Mouse (Mus musculus): ENCODE results near the gene Asic1.

Asic1 gene

DNA sequence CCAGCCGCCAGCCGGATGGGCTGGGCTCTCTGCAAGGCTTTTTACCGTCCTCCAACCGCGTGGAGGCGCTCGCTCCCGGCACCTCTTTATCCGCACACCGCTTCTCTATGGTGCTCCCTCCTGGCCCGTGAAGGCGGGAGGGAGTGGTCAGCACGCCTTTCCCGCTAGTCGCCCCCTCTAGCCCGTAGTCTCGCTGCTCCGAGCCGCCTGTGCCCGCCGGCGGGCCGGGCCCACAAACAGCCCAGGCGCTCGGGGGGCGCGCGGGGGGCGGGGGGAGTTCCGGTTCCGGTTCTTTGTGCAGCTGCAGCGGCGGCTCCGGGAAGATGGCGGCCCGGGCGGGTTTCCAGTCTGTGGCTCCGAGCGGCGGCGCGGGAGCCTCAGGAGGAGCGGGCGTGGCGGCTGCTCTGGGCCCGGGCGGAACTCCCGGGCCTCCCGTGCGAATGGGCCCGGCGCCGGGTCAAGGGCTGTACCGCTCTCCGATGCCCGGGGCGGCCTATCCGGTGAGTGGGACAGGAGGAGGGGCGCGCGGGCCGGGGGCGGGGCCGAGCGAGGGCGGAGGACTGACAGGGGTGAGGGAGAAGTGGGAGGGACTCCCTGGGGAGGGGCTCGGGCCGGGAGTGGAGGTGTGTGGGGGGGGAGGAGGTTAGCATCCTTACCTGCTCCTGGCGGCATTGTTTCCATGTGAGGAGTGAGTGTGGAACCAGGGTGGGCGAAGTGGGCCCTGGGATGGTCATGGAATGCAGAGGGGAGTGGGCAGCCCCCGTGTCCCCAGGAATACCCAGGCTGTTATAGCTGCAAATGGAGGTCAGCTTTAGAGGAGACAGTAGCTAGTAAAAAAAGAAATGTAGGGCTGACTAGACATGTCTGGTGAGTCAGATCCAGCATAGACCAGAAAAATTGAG, 32.1 kb downstream of the Asic1 start, which contains the start of gene Smarcd1:
Gene Smarcd1, plus strand, starts transcription at position 131 of the 902 bp plus-strand sequence.
- peak; percentile 88 for DNase-seq (ENCODE audit: low read depth, low spot score)

DNA sequence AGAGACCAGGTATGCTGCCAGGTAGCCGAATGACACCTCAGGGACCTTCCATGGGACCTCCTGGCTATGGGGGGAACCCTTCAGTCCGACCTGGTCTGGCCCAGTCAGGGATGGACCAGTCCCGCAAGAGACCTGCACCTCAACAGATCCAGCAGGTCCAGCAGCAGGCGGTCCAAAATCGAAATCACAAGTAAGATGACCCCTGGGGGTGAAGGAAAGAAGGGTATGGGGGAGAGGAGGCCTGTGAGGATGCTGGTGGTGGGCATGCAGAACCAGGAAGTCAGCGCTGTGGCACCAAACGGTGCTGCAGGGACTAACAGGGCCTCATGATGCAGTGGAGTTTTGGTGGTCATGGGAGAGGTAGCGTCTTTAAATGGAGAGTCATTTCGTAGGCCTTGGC, 32.9 kb downstream of the Asic1 start:
- no peak for DNase-seq (ENCODE audit: low read depth, low spot score)

DNA sequence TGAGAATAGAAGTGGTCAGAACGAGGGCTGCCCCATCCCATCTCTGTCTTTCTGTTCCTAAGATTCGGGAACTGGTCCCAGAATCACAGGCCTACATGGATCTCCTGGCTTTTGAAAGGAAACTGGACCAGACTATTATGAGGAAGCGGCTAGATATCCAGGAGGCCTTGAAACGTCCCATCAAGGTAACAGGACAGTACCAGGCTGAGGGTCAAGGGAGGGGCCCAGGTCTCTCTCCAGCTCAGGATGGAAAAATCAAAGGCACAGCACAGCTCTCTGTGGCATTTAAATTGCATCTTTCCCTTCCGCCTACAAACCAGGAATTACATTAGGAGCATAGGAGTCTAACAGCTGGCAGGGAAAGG, 33.5 kb downstream of the Asic1 start:
- DNase-seq (ENCODE audit: low read depth, low spot score), result no peak

DNA sequence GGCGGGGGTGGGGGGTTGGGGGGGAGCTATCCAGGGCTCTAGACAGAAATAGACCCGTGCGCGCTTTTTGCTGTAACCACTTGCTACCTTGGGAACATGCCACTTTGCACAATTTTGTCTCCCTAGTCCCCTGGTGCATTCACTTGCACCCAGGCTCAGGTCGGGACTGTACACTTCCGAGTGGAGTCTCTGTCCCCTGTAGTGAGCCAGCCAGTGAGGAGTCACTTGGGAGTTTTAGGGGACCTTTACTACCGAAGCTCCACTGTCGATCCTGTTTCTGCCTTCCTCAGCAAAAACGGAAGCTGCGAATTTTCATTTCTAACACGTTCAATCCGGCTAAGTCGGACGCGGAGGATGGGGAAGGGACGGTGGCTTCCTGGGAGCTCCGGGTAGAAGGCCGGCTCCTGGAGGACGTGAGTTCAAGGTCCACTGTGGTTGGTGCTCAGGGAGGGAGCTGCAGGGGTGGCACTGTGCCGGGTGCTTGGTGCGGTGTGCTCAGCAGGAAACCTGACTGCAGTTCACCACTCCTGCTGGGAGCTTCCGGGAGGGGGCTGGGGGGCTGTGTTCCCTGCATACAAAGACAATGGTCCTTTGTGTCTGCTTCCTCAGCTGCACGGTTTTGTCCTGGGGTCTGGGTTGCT, 34.0 kb downstream of the Asic1 start:
- DNase-seq (ENCODE audit: low read depth, low spot score), result no peak

DNA sequence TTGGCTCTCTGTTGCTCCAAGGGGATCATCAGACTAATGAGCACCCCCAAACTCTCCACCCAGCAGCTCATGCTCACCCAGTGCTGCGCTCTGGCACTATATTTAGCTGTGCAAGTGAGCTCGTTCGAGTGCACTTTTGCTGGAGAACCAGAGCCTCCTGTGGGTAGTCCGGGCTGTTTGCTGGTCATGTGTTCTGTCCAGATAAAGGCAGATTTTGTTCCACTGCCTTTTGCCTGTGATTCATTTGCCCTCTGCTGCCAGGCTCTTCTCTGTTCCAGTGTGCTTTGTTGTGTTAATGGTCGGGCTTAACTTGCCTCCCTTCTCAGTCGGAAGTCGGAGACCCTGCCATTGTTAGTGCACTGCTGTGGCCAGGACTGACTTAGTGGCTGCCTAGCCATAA, 34.7 kb downstream of the Asic1 start:
- DNase-seq (ENCODE audit: low read depth, low spot score), result no peak

DNA sequence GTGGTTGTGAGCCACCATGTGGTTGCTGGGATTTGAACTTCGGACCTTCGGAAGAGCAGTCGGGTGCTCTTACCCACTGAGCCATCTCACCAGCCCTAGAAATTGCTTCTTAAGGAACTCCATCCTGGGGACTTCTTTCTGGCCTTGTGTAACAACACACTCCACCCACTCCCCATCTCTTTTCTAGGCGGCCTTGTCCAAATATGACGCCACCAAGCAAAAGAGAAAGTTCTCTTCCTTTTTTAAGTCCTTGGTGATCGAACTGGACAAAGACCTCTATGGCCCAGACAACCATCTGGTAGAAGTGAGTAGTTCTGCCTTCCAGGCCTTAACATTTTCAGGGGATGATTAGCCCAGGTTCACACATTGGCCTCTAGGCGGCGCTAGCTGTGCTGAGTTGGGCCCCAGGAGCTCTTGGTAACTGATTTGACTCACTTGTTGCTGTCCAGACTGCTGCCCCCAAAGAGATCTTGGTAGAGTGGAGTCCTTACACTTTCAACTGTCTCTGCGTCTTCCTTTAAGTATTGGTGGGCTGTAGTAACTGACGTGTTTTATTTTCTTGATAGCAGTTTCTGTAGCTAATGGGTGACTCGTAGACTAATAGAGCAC, 35.4 kb downstream of the Asic1 start, which contains the start of gene Gm17349:
Gene Gm17349, minus strand, starts transcription at position 51 of the 609 bp plus-strand sequence.
- no peak for DNase-seq (ENCODE audit: low read depth, low spot score)

DNA sequence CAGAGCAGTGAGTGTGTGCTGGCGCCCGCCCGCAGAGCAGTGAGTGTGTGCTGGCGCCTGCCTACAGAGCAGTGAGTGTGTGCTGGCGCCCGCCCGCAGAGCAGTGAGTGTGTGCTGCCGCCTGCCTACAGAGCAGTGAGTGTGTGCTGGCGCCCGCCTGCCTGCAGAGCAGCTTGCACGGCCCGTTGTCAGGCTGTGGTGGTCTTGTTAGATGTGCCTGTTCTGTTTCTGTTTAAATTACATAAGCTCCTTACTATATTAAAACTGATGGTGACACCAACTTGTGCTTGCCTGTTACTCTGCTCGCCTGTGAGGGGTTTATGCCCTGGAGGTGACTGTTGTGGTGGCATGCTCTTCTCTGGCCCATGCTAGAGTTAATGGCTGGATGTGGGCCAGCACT, 38.0 kb downstream of the Asic1 start:
- no peak for DNase-seq (ENCODE audit: low read depth, low spot score)

DNA sequence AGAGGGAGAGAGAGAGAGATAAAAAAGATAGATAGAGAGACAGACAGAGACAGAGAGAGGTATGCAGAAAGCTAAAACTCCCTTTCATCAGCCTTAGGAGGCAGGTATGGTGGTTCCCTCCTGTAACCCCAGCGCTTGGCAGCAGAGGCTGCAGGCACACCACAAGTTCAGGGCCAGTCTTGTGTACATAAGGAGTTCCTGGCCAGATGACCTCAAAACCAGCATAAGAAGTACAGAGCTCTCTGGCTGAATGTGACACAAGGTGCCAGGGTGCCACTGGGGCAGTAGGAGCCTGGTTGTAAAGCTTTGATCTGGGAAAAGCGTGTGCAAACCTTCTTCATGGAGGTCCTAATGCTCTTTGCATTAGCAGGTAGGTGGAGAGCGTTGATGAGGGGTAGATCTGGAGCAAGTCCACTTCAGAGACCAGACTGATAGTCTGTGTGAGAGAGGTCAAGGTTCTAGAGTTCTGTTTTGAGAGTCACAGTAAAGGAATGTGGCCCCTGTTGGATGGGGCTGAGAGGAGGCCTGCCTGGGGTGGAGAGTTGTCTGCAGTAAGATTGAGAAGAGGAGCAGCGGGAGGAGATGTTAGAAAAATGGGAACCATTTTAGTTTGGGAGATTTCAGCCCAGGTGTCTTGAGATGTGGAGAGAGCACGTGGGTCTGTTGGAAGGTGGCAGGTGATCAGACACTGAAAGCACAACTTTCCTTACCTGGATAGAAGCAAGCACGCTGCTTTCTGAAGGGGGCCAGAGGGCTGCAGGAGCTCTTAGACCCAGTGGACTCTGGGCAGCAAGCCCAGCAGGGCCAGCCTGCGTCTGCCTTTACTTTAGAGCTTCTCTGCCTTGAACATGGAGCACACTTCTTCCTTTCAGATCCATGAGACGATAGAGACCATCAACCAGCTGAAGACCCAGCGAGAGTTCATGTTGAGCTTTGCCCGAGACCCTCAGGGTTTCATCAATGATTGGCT, 40.3 kb downstream of the Asic1 start:
- DNase-seq (ENCODE audit: low read depth, low spot score), result no peak

DNA sequence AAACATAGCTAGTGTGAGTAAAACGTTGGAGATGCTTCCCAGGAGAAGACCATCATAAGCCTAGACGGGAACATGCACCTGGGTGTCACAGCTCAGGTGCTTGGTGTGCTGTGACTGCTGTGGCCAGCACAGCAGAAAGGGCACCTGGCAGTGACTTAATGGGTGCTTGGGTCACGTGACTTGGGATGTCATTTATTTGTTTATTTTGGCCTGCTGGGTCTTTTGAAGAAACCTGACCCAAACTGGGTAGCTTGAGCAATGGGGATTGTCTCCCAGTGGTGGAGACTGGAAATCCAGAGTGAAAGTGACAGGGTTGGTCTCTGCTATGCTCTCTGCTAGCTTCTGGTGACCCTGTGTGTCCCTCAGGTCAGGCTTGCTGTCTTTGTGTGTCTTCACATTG, 41.3 kb downstream of the Asic1 start:
- DNase-seq (ENCODE audit: low read depth, low spot score), result no peak

DNA sequence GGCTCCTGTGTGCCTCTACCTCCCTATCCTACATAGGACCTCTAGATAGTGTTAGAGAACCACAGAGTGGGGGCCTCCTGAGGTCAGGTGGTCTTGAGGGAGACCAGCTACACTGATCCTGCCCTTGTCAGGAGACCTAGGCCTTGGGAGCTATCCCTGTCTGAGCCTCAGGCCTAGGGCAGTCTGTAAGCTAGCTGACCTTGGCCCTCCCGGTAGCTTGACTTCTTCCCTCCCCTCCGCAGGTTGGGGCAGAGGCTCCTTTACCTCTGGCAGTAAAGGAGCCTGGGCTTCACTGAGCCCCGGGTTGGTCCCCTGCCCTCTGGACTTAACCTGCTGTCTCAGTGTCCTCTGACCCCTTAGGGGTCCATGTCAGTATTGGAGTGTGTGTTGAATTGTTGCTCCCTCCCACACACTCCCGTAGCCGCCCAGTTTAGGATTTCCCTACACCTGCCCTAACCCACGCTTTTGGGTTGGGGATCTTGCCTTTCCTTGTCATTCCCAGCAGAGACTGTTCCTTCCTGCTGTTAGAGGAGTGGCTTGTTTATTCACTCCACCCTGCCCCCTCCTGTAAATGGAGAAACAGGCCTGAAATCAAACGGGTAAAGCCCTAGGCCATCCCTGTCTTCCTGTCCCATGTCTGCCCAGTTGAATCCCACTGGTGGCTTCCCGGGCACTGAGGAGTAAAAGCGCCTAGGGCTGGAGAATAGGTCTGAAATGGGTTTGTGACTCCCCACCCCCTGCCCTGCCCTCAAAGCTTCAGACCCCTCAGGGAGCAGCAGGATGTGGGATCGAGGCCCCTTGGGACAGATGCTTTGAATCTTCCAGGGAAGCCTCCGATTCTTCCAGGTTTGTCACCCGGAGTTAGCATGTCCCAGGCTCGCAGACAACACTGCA, 42.7 kb downstream of the Asic1 start:
- DNase-seq (ENCODE audit: low read depth, low spot score), result no peak

DNA sequence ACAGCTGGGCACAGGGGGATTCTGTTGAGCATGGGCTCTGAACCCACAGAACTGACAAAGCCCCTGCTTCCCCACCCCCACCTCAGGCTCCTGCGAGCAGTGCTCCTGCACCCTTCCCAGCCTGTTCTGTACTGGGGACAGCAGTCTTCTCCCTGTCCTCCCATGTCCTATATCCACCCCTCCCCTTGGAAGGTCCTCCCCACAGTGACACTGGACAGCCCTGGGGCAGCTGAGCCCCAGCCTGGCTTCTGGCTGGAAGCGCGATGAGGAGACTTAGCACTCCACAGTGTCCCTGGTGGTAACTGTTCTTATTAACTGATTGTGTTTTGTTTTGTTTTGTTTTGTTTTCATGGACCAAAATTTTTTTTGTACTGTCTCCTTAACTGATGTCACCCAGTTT, 43.4 kb downstream of the Asic1 start:
- DNase-seq (ENCODE audit: low read depth, low spot score), result no peak

DNA sequence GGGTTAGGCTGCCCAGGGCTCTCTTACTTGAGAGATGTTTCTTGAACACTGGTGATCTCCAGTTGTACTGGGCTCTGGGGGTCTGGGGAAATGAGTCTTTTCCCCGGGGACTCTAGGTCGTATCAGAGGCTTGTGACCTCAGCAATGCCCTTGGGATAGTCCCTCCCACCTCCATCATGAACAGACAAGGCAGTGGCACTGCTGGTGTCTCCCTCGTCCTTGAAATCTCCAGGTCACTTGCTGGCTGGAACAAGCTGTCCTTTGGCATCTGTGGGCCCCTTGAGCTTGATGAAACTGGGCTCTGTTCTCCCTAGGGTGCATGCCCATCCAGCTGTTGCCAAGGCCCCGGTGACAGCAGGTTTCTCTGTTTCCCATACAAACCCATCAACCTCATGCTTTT, 44.0 kb downstream of the Asic1 start:
- no peak for DNase-seq (ENCODE audit: low read depth, low spot score)

DNA sequence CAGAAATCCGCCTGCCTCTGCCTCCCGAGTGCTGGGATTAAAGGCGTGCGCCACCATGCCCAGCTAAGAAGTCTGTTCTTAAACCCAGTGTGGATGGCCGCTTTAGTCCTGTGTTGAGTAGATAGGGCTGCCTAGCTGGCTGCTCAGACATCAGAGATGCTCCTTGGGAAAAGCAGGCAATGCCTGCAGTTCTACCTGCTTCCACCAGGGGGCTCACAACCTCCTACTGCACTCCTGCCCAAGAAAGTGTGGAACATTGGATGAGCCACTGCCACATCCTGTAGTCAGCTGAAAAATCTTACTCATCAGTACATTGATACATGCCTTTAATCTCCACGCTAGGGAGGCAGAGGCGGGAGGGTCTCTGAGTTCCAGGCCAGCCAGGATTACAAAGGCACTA, 44.7 kb downstream of the Asic1 start:
- DNase-seq (ENCODE audit: low read depth, low spot score), result no peak

DNA sequence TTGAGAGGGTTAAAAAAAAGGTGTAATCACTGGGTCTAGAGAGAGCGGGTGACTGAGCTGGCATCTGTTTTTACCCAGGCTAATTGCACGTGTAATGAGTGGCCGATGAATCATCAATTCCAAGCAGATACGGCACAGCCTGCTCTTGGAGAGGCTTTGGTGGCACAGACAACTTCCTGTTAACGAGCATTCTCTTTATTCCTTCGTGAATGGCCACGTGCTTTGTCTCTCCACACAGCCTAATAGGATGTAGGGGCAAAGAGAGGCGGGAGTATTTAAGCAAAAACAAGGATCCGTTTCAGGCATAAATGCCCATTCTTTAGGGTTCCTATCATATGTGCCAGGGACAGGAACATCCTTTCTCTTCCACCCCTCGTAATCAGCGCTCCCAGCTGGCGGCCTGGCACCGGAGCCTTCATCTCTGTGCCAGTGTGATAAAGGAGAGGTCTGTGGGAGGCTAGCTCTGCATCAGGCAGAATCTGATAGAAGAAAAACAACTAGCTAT, 45.2 kb downstream of the Asic1 start:
- DNase-seq (ENCODE audit: low read depth, low spot score), result no peak

DNA sequence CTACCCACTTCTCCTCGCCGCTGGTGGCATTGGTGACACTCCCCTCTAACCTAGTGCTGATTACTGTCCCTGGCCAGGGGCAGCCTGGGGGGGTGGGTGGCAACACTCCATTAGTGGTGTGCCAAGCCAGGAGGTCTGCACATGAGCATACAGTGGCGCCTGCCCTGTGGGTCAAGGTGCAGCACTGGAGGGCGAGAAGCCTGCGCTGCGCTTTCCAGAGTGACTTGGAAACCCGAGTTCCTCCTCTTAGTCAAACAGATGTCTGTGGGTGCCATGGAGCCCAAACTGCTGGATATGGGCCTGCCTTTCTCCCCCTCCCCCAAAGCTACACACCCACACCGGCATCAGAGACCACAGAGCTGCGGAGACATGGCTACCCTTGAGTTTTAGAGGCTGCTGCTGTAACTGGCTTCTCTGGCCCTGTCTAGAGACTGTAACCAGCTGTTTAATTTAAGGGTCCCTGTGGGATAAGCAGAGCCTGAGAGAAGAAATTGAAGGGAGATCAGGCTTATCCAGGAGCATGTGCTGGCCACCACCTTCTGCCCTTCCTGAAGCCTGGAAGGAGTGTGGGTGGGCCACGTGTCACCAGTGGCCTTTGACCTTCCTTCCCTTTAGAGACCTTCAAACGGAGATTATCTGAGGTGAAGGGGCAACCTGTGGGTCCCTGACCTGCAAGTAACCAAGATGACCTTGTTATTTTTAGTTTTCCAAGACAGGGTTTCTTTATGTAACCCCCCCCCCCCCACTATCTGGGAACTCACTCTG, 46.0 kb downstream of the Asic1 start:
- DNase-seq (ENCODE audit: low read depth, low spot score), result no peak

DNA sequence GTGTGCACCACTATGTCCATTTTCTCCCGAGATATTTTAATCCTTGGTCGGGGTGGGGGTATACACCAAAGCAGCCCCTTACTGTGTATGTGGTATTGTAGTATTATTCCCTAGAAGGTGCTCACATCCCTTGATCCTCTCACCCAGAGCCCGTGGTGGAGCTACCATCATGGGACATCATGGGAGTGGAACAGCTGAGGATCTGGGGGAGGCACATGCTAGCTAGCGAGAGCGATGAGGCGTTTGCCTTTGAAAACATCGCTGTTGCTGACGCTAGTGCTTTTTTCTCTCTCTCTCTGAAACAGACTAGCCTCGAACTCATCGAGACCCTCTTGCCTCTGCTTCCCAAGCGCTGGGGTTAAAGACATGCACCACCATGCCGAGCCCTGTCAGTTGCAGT, 46.6 kb downstream of the Asic1 start:
- DNase-seq (ENCODE audit: low read depth, low spot score), result no peak

DNA sequence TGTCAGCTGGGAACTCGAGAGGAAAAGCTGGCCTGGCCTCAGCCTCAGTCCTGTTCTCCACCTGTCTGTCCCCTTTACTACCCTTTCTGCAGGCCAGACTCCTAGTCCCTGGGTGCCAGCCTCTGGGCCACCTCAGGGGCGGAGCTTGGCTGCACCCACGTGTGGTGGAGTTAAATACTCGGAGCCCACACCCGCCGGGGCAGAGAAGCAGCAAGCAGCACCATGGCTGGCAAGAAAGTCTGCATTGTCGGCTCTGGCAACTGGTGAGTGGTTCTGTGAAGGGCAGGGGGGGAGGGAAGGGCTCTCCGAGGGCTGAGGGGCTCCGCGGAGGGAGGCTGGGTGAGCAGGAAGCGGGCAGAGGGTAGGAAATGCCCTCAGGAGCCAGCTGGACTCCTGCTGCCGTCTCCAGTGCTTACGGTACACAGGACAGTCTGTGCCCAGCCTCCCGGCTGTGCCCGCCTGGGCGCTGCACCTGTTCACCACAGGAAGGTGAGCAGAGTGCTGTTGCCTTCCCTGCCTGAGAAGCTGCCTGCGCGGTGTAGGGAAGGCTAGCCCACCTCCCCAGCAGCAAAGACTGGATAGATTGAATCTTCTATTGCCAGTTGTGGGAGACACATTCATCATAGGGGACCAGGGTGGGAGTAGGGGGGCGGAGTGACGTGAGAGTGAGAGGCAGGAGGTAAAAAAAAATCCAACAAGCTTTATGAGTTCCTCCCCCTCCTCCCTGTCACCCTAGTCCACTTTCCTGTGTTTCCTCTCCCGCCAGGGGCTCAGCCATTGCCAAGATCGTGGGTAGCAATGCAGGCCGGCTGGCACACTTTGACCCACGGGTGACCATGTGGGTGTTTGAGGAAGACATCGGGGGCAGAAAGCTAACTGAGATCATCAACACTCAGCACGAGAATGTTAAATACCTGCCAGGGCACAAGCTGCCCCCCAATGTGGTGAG, 47.5 kb downstream of the Asic1 start, which contains the start of gene Gpd1:
Gene Gpd1, plus strand, starts transcription at position 130 of the 949 bp plus-strand sequence.
- no peak for DNase-seq (ENCODE audit: low read depth, low spot score)

DNA sequence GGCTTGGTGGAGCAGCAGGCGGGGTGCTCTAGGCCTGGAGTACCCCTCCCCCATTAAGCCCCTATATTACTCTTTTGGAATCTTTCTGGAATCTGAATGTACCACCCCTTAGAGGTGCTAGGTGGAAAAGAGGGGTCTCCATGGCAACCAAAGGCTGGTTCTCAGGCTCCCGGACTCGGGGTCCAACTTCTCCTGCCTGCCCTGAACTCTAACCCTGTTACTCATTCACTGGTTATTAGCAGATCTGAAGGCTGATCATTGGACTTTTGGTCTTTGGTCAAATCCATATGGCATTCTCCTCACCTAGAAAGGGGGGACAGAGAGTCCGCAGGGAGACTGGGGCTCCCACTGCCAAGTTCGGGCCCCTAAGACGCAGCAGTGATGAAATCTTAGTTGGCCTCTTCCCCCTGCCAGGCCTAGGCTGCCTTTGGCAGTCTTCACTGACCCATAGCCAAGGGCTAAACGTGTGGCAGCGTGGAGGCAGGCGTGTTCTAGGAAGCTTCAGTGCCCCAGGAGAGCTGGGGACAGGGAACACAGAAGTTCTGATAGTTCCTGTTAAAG, 48.4 kb downstream of the Asic1 start:
- DNase-seq (ENCODE audit: low read depth, low spot score), result no peak

All from WW6 (cell line).